In genomic region chr9:75376428-75376827, GRCm38 (mm10) we compare ENCODE assay signal across 26 mouse cellular contexts. TPM values are rescaled to one million over a fixed set of nuclear protein-coding genes. Genes with fewer than 3 reads are reported as not detected.
DNase-seq lines count a peak whose midpoint lies in the region; ATAC-seq lines count a peak whose summit lies in the region.
"Had no signal": no experiment of that assay in that cellular context is flagged by ENCODE, and none has a peak within 500 bp of the region (broad histone marks: within the 10 kb centered on the region; RNA-seq: fewer than 3 reads in every experiment).

No protein-coding gene starts in this region.

- H3K4me2 ChIP-seq in midbrain, embryonic 11.5 days = no peak overlapping the region
- no peak overlapping the region for H3K4me2 ChIP-seq in kidney, embryonic 16.5 days (replicated peaks; ENCODE audit: low read depth, low read length)
- H3K4me2 ChIP-seq in forebrain, embryonic 15.5 days (replicated peaks) = no peak overlapping the region
- H3K4me2 ChIP-seq: embryonic facial prominence, embryonic 13.5 days; embryonic facial prominence, embryonic 15.5 days; forebrain, embryonic 12.5 days had no signal

- no peak overlapping the region for H3K27ac ChIP-seq in midbrain, embryonic 11.5 days (ENCODE audit: low read depth, low read length)
- H3K27ac ChIP-seq in midbrain, embryonic 10.5 days (replicated peaks) = no peak overlapping the region
- H3K27ac ChIP-seq in kidney, embryonic 16.5 days (ENCODE audit: low read length) = no peak overlapping the region
- no peak overlapping the region for H3K27ac ChIP-seq in forebrain, embryonic 15.5 days (replicated peaks)
- H3K27ac ChIP-seq: embryonic facial prominence, embryonic 13.5 days; embryonic facial prominence, embryonic 15.5 days; forebrain, embryonic 10.5 days; forebrain, embryonic 12.5 days had no signal

- no peak overlapping the region for H3K9ac ChIP-seq in midbrain, embryonic 11.5 days (ENCODE audit: low read length)
- H3K9ac ChIP-seq in kidney, embryonic 16.5 days (replicated peaks; ENCODE audit: low read length) = no peak overlapping the region
- no peak overlapping the region for H3K9ac ChIP-seq in forebrain, embryonic 15.5 days (replicated peaks)
- H3K9ac ChIP-seq: embryonic facial prominence, embryonic 13.5 days; embryonic facial prominence, embryonic 15.5 days; forebrain, embryonic 12.5 days; forebrain, postnatal 0 days had no signal

- H3K4me3 ChIP-seq in midbrain, embryonic 11.5 days (ENCODE audit: low read depth, low read length) = no peak overlapping the region
- H3K4me3 ChIP-seq in midbrain, embryonic 10.5 days = no peak overlapping the region
- no peak overlapping the region for H3K4me3 ChIP-seq in kidney, embryonic 16.5 days (ENCODE audit: low read length)
- H3K4me3 ChIP-seq in forebrain, embryonic 15.5 days = no peak overlapping the region
- H3K4me3 ChIP-seq: embryonic facial prominence, embryonic 13.5 days; embryonic facial prominence, embryonic 15.5 days; erythroblast, embryonic 14.5 days; forebrain, embryonic 10.5 days; forebrain, embryonic 12.5 days had no signal

- H3K9me3 ChIP-seq in midbrain, embryonic 11.5 days (ENCODE audit: control insufficient read depth, low read length) = no peaks in the 10 kb centered on the region
- peaks cover 10% of the 10 kb centered on the region; the same call in 1 of the 2 replicates for H3K9me3 ChIP-seq in midbrain, embryonic 10.5 days (replicated peaks)
- peaks cover 7% of the 10 kb centered on the region; the same call in 1 of the 2 replicates for H3K9me3 ChIP-seq in kidney, embryonic 16.5 days (ENCODE audit: low read length)
- no peaks in the 10 kb centered on the region for H3K9me3 ChIP-seq in forebrain, embryonic 15.5 days
- H3K9me3 ChIP-seq: embryonic facial prominence, embryonic 13.5 days; embryonic facial prominence, embryonic 15.5 days; forebrain, embryonic 12.5 days had no signal

- H3K27me3 ChIP-seq in midbrain, embryonic 11.5 days (ENCODE audit: control insufficient read depth, insufficient read depth, low read length) = no peaks in the 10 kb centered on the region
- no peaks in the 10 kb centered on the region for H3K27me3 ChIP-seq in midbrain, embryonic 10.5 days (ENCODE audit: low read depth, poor library complexity, severe bottlenecking)
- H3K27me3 ChIP-seq in kidney, embryonic 16.5 days (ENCODE audit: insufficient read depth, low read length) = no peaks in the 10 kb centered on the region
- H3K27me3 ChIP-seq in forebrain, embryonic 15.5 days = no peaks in the 10 kb centered on the region
- H3K27me3 ChIP-seq: CH12.LX; embryonic facial prominence, embryonic 13.5 days; embryonic facial prominence, embryonic 15.5 days; forebrain, embryonic 12.5 days; Patski had no signal

- DNase-seq in midbrain, embryonic 11.5 days (ENCODE audit: low spot score, missing footprints) = peak; percentile 28
- no peak for DNase-seq in midbrain, embryonic 10.5 days (ENCODE audit: low spot score)
- DNase-seq in ES-CJ7 (ENCODE audit: low read depth, low spot score) (peak; percentile 97), R1 (ENCODE audit: low read depth, low spot score) (peak; percentile 97)
- DNase-seq in thymus, postnatal 25 days = no peak
- DNase-seq: adrenal gland, adult 8-10 months; adrenal gland, postnatal 14 days; B cell, adult 2 months; cerebellum, adult 11 months; cerebellum, adult 8-10 months; embryo, embryonic 11 days; forebrain, postnatal 0 days had no signal

- no peaks in the 10 kb centered on the region for H3K36me3 ChIP-seq in midbrain, embryonic 11.5 days (ENCODE audit: control insufficient read depth, insufficient read depth, low read length)
- no peaks in the 10 kb centered on the region for H3K36me3 ChIP-seq in midbrain, embryonic 10.5 days
- H3K36me3 ChIP-seq in kidney, embryonic 16.5 days (ENCODE audit: insufficient read depth, low read length) = no peaks in the 10 kb centered on the region
- H3K36me3 ChIP-seq in forebrain, embryonic 15.5 days = no peaks in the 10 kb centered on the region
- H3K36me3 ChIP-seq: embryonic facial prominence, embryonic 13.5 days; embryonic facial prominence, embryonic 15.5 days; forebrain, embryonic 10.5 days; forebrain, embryonic 12.5 days; G1E had no signal

- 63% methylated on average over 1 of the region's 1 CpGs for WGBS in midbrain, embryonic 11.5 days
- 69% methylated on average over 1 of the region's 1 CpGs for WGBS in midbrain, embryonic 10.5 days
- 94% methylated on average over 1 of the region's 1 CpGs for WGBS in kidney, embryonic 16.5 days
- WGBS in forebrain, embryonic 15.5 days = 60% methylated on average over 1 of the region's 1 CpGs

- no peaks in the 10 kb centered on the region for H3K4me1 ChIP-seq in midbrain, embryonic 11.5 days (ENCODE audit: control insufficient read depth, insufficient read depth, low read length)
- H3K4me1 ChIP-seq in midbrain, embryonic 10.5 days = no peaks in the 10 kb centered on the region
- H3K4me1 ChIP-seq in kidney, embryonic 16.5 days (ENCODE audit: insufficient read depth, low read length) = no peaks in the 10 kb centered on the region
- H3K4me1 ChIP-seq in forebrain, embryonic 15.5 days = no peaks in the 10 kb centered on the region
- H3K4me1 ChIP-seq: embryonic facial prominence, embryonic 13.5 days; embryonic facial prominence, embryonic 15.5 days; forebrain, embryonic 10.5 days; forebrain, embryonic 12.5 days had no signal

- ATAC-seq in midbrain, embryonic 11.5 days (ENCODE audit: low FRiP score) = no peak
- ATAC-seq in kidney, embryonic 16.5 days (ENCODE audit: low FRiP score, low TSS enrichment) = no peak
- ATAC-seq in forebrain, embryonic 15.5 days (replicated peaks) = no peak
- ATAC-seq: activated CD4-positive, CD25-positive, alpha-beta regulatory T cell, adult 4 months; CD4-positive, CD25-positive, alpha-beta regulatory T cell, adult 4 months; forebrain, embryonic 14.5 days; forebrain, postnatal 0 days; Patski had no signal

RNA-seq across cellular contexts. Expression of gene Bcl2l10, which starts 28.9 kb away (rescaled TPM):
- polyA plus RNA-seq in midbrain, embryonic 11.5 days (2014; fragmentation: Nextera tagmentation; extraction: Ambion mirVana) = not detected in 2 replicates
- polyA plus RNA-seq in midbrain, embryonic 10.5 days (2016; fragmentation: Nextera tagmentation; extraction: Ambion mirVana) = not detected in 2 replicates
- polyA plus RNA-seq in kidney, embryonic 16.5 days (2015; fragmentation: Nextera tagmentation; extraction: Ambion mirVana) = not detected in 2 replicates
- polyA plus RNA-seq in forebrain, embryonic 15.5 days (2015; fragmentation: Nextera tagmentation; extraction: Ambion mirVana) = not detected in 2 replicates
- polyA plus RNA-seq: activated CD4-positive, CD25-positive, alpha-beta regulatory T cell, adult 4 months; embryonic facial prominence, embryonic 11.5 days; embryonic facial prominence, embryonic 13.5 days; embryonic facial prominence, embryonic 15.5 days; erythroblast, embryonic 14.5 days; forebrain, embryonic 10.5 days; forebrain, embryonic 12.5 days; forebrain, embryonic 14.5 days; forebrain, postnatal 0 days; G1E had no signal

RNA-seq across cellular contexts. Expression of gene Mapk6, which starts 33.4 kb away (rescaled TPM):
- polyA plus RNA-seq in midbrain, embryonic 11.5 days (2014; fragmentation: Nextera tagmentation; extraction: Ambion mirVana) = 193 and 199 TPM in 2 replicates
- 138 and 156 TPM in 2 replicates for polyA plus RNA-seq in midbrain, embryonic 10.5 days (2016; fragmentation: Nextera tagmentation; extraction: Ambion mirVana)
- polyA plus RNA-seq in kidney, embryonic 16.5 days (2015; fragmentation: Nextera tagmentation; extraction: Ambion mirVana) = 55.0 and 61.9 TPM in 2 replicates
- polyA plus RNA-seq in forebrain, embryonic 15.5 days (2015; fragmentation: Nextera tagmentation; extraction: Ambion mirVana) = 137 and 138 TPM in 2 replicates

Comparison
In these comparisons a context has a peak if more than half of its experiments do, and no peak if none do; other contexts are left out.
1. DNase-seq: peak in midbrain, embryonic 11.5 days (single experiment), ES-CJ7 (single experiment) and R1 (single experiment); none in midbrain, embryonic 10.5 days (single experiment) and thymus, postnatal 25 days (single experiment).